Mouse (Mus musculus): Measurements from ENCODE around the gene Gm20696.

The Gm20696 gene

GRCm38 (mm10) chr6:99328146-99328545 is 338.5 kb downstream of the Gm20696 start:
- no peak for DNase-seq (ENCODE audit: low read depth)

- DNase-seq (ENCODE audit: low read depth): peak; percentile 82
Observed at GRCm38 (mm10) chr6:99327721-99328120, 338.9 kb downstream of the Gm20696 start.

GRCm38 (mm10) chr6:99325881-99326280 is 340.7 kb downstream of the Gm20696 start:
- DNase-seq (ENCODE audit: low read depth): no peak

- no peak for DNase-seq (ENCODE audit: low read depth)
Observed at GRCm38 (mm10) chr6:99325461-99325860, 341.1 kb downstream of the Gm20696 start.

- DNase-seq (ENCODE audit: low read depth): no peak
Observed at GRCm38 (mm10) chr6:99322132-99322904, 344.3 kb downstream of the Gm20696 start.

- no peak for DNase-seq (ENCODE audit: low read depth)
Observed at GRCm38 (mm10) chr6:99320444-99320843, 346.2 kb downstream of the Gm20696 start.

- DNase-seq (ENCODE audit: low read depth): no peak
Observed at GRCm38 (mm10) chr6:99319415-99320405, 346.9 kb downstream of the Gm20696 start.

GRCm38 (mm10) chr6:99314746-99315145 is 351.9 kb downstream of the Gm20696 start:
- no peak for DNase-seq (ENCODE audit: low read depth)

- no peak for DNase-seq (ENCODE audit: low read depth)
Observed at GRCm38 (mm10) chr6:99310529-99310928, 356.1 kb downstream of the Gm20696 start.

GRCm38 (mm10) chr6:99310171-99310500 is 356.5 kb downstream of the Gm20696 start:
- DNase-seq (ENCODE audit: low read depth): no peak

GRCm38 (mm10) chr6:99309466-99310170 is 357.0 kb downstream of the Gm20696 start:
- no peak for DNase-seq (ENCODE audit: low read depth)

GRCm38 (mm10) chr6:99305751-99306150 is 360.8 kb downstream of the Gm20696 start:
- no peak for DNase-seq (ENCODE audit: low read depth)

- DNase-seq (ENCODE audit: low read depth): no peak
Observed at GRCm38 (mm10) chr6:99305236-99305635, 361.4 kb downstream of the Gm20696 start.

- no peak for DNase-seq (ENCODE audit: low read depth)
Observed at GRCm38 (mm10) chr6:99302662-99303435, 363.7 kb downstream of the Gm20696 start.

GRCm38 (mm10) chr6:99301923-99302322 is 364.7 kb downstream of the Gm20696 start:
- no peak for DNase-seq (ENCODE audit: low read depth)

- DNase-seq (ENCODE audit: low read depth): no peak
Observed at GRCm38 (mm10) chr6:99300235-99300634, 366.4 kb downstream of the Gm20696 start.

- no peak for DNase-seq (ENCODE audit: low read depth)
Observed at GRCm38 (mm10) chr6:99299196-99299595, 367.4 kb downstream of the Gm20696 start.

GRCm38 (mm10) chr6:99297535-99297934 is 369.1 kb downstream of the Gm20696 start:
- no peak for DNase-seq (ENCODE audit: low read depth)

- DNase-seq (ENCODE audit: low read depth): no peak
Observed at GRCm38 (mm10) chr6:99295495-99295894, 371.1 kb downstream of the Gm20696 start.

- no peak for DNase-seq (ENCODE audit: low read depth)
Observed at GRCm38 (mm10) chr6:99289220-99289619, 377.4 kb downstream of the Gm20696 start.

GRCm38 (mm10) chr6:99285026-99285425 is 381.6 kb downstream of the Gm20696 start:
- DNase-seq (ENCODE audit: low read depth): no peak

GRCm38 (mm10) chr6:99284019-99284418 is 382.6 kb downstream of the Gm20696 start:
- DNase-seq (ENCODE audit: low read depth): no peak

Data from fibroblast of lung, adult 2 months (primary cell).